Mouse (Mus musculus): ENCODE data around the gene Gpr15.

GRCm38 (mm10) chr16:58712221-58712620 is 6.6 kb downstream of the Gpr15 start:
- no peak for TF ChIP-seq CTCF (IDR thresholded peaks at IDR 0.05; ENCODE audit: low read depth, low read length)
- TF ChIP-seq POLR2A (IDR thresholded peaks at IDR 0.05; ENCODE audit: borderline replicate concordance, low read depth, low read length) = no peak

Data from bone marrow macrophage, adult 2 months (primary cell).